Mouse (Mus musculus): ENCODE measurements at regions not wholly inside any gene's neighbourhood (a gene's known extent, or its start where the extent isn't known, plus 50 kb on each side); places are given as distances from the start of the nearest gene placed in this dataset.

- no peak overlapping the region for H3K9ac ChIP-seq (ENCODE audit: low read depth, low read length)
- H3K4me3 ChIP-seq (ENCODE audit: low read depth, low read length), result no peak overlapping the region
- no peak for ATAC-seq (ENCODE audit: low read depth)
- no peaks in the 10 kb centered on the region for H3K4me1 ChIP-seq (ENCODE audit: control insufficient read depth, low read depth, low read length)
- H3K9me3 ChIP-seq (replicated peaks; ENCODE audit: control insufficient read depth, low read length), result no peaks in the 10 kb centered on the region
- no peaks in the 10 kb centered on the region for H3K27me3 ChIP-seq (ENCODE audit: control insufficient read depth, insufficient read depth, low read depth, low read length)
- no peaks in the 10 kb centered on the region for H3K36me3 ChIP-seq (ENCODE audit: control insufficient read depth, insufficient read depth)
- no peak overlapping the region for H3K4me2 ChIP-seq (ENCODE audit: low read depth, low read length)
- H3K27ac ChIP-seq (ENCODE audit: low read length), result no peak overlapping the region
- WGBS (ENCODE audit: insufficient replicate concordance), result 71% methylated on average over 5 of the region's 5 CpGs
These were observed 53.4 kb upstream of the Tspan5 start for GRCm38 (mm10) chr3:138688606-138689005.

All from liver, embryonic 16.5 days (tissue).